Comparison of ENCODE assay signal across 9 mouse cellular contexts in the genomic region with DNA sequence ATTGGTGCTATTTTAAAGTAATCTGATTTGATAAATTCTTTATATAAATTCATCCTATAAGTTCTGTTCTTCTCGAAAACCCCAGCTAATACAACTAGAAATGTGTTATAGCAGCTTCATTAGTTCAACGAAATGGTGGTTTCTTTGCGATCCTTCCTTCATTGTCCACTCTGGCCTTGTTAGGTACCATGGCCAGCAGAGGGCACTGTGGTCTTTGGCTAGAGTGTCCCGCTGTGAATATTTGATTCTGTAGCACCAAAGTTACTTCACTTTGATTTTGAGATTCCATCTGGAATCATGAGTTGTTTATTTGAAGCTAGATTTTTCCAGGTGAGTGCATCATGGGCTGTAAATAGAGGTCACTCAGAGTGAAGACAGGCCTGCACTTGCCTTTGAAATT.
A peak's percentile ranks its signal among the peaks of the same experiment; 100 is the strongest.
DNase-seq lines count a peak whose midpoint lies in the region; ATAC-seq and TF ChIP-seq lines count a peak whose summit lies in the region.
"Had no signal": no experiment of that assay in that cellular context is flagged by ENCODE, and none has a peak within 500 bp of the region (broad histone marks: within the 10 kb centered on the region; RNA-seq: fewer than 3 reads in every experiment).

No protein-coding gene starts in this region.

- H3K27ac ChIP-seq in cerebellum, adult 2 months (ENCODE audit: insufficient read depth, low read length) = no peak overlapping the region
- H3K27ac ChIP-seq in embryonic facial prominence, embryonic 10.5 days (replicated peaks) = no peak overlapping the region
- no peak overlapping the region for H3K27ac ChIP-seq in kidney, postnatal 0 days
- H3K27ac ChIP-seq in stomach, postnatal 0 days (replicated peaks) = no peak overlapping the region
- H3K27ac ChIP-seq: hindbrain, embryonic 15.5 days had no signal

- no peak overlapping the region for H3K4me2 ChIP-seq in kidney, postnatal 0 days (ENCODE audit: low read length)
- no peak overlapping the region for H3K4me2 ChIP-seq in stomach, postnatal 0 days (replicated peaks; ENCODE audit: low read depth)
- H3K4me2 ChIP-seq: hindbrain, embryonic 15.5 days had no signal

- no peaks in the 10 kb centered on the region for H3K27me3 ChIP-seq in cerebellum, adult 2 months (ENCODE audit: control insufficient read depth, insufficient read depth, low read length)
- H3K27me3 ChIP-seq in embryonic facial prominence, embryonic 10.5 days (replicated peaks; ENCODE audit: low read depth, poor library complexity, severe bottlenecking) = no peaks in the 10 kb centered on the region
- H3K27me3 ChIP-seq in kidney, postnatal 0 days (ENCODE audit: insufficient read depth, low read length) = no peaks in the 10 kb centered on the region
- H3K27me3 ChIP-seq in stomach, postnatal 0 days (ENCODE audit: control insufficient read depth, insufficient read depth, low read length) = no peaks in the 10 kb centered on the region
- H3K27me3 ChIP-seq: hindbrain, embryonic 15.5 days had no signal

- TF ChIP-seq POLR2A in cerebellum, adult 2 months (IDR thresholded peaks at IDR 0.05; ENCODE audit: borderline replicate concordance, insufficient read depth, low read length) = no peak

- H3K9me3 ChIP-seq in embryonic facial prominence, embryonic 10.5 days = no peaks in the 10 kb centered on the region
- no peaks in the 10 kb centered on the region for H3K9me3 ChIP-seq in kidney, postnatal 0 days (replicated peaks; ENCODE audit: low read length)
- no peaks in the 10 kb centered on the region for H3K9me3 ChIP-seq in stomach, postnatal 0 days (ENCODE audit: control insufficient read depth, low read length)
- H3K9me3 ChIP-seq: hindbrain, embryonic 15.5 days had no signal

- no peaks in the 10 kb centered on the region for H3K4me1 ChIP-seq in cerebellum, adult 2 months (ENCODE audit: control insufficient read depth, insufficient read depth, low read length)
- no peaks in the 10 kb centered on the region; the same call in 1 of the 2 replicates for H3K4me1 ChIP-seq in embryonic facial prominence, embryonic 10.5 days
- H3K4me1 ChIP-seq in kidney, postnatal 0 days (replicated peaks; ENCODE audit: insufficient read depth, low read length) = no peaks in the 10 kb centered on the region
- H3K4me1 ChIP-seq in stomach, postnatal 0 days (replicated peaks; ENCODE audit: control insufficient read depth, insufficient read depth) = no peaks in the 10 kb centered on the region
- H3K4me1 ChIP-seq: hindbrain, embryonic 15.5 days had no signal

- WGBS in cerebellum, adult 2 months = 54% methylated on average over 4 of the region's 4 CpGs
- 46% methylated on average over 4 of the region's 4 CpGs for WGBS in embryonic facial prominence, embryonic 10.5 days
- WGBS in kidney, postnatal 0 days = 28% methylated on average over 4 of the region's 4 CpGs
- WGBS in stomach, postnatal 0 days = 33% methylated on average over 4 of the region's 4 CpGs

- ATAC-seq in kidney, postnatal 0 days (replicated peaks; ENCODE audit: low FRiP score, low read depth) = no peak
- ATAC-seq in stomach, postnatal 0 days (ENCODE audit: low FRiP score, low TSS enrichment) = no peak

- H3K36me3 ChIP-seq in embryonic facial prominence, embryonic 10.5 days (replicated peaks) = no peaks in the 10 kb centered on the region
- no peaks in the 10 kb centered on the region for H3K36me3 ChIP-seq in kidney, postnatal 0 days (ENCODE audit: insufficient read depth, low read length)
- no peaks in the 10 kb centered on the region for H3K36me3 ChIP-seq in stomach, postnatal 0 days (ENCODE audit: control insufficient read depth, insufficient read depth, low read length)
- H3K36me3 ChIP-seq: hindbrain, embryonic 15.5 days had no signal

- no peak overlapping the region for H3K9ac ChIP-seq in kidney, postnatal 0 days (ENCODE audit: low read depth, low read length)
- H3K9ac ChIP-seq in stomach, postnatal 0 days (ENCODE audit: low read length) = no peak overlapping the region
- H3K9ac ChIP-seq: hindbrain, embryonic 15.5 days had no signal

- TF ChIP-seq EP300 in stomach, postnatal 0 days (optimal IDR thresholded peaks at IDR 0.05) = no peak

- no peak overlapping the region for H3K4me3 ChIP-seq in cerebellum, adult 2 months (replicated peaks; ENCODE audit: insufficient read depth, low read depth, low read length)
- H3K4me3 ChIP-seq in embryonic facial prominence, embryonic 10.5 days = no peak overlapping the region
- no peak overlapping the region for H3K4me3 ChIP-seq in kidney, postnatal 0 days (replicated peaks; ENCODE audit: low read depth, low read length)
- no peak overlapping the region for H3K4me3 ChIP-seq in stomach, postnatal 0 days (ENCODE audit: low read depth, low read length)
- H3K4me3 ChIP-seq: hindbrain, embryonic 15.5 days had no signal

- peak; percentile 53; the same call in 1 of the 2 replicates for TF ChIP-seq CTCF in cerebellum, adult 2 months (IDR thresholded peaks at IDR 0.05; ENCODE audit: borderline replicate concordance, insufficient read depth, low read depth, low read length)
- TF ChIP-seq CTCF in kidney, postnatal 0 days (IDR thresholded peaks at IDR 0.05; ENCODE audit: low read depth) = peak; percentile 89
- TF ChIP-seq CTCF in stomach, postnatal 0 days (IDR thresholded peaks at IDR 0.05; ENCODE audit: low read depth) = peak; percentile 91

- no peak for DNase-seq in cerebellum, adult 2 months
- no peak for DNase-seq in cerebellum, adult 8-10 months
- peak; percentile 34 for DNase-seq in ovary, postnatal 10 days (ENCODE audit: low spot score)
- DNase-seq in ovary, adult 18-20 months (ENCODE audit: low spot score) = no peak
- peak; percentile 77 for DNase-seq in embryonic facial prominence, embryonic 10.5 days (ENCODE audit: low spot score)
- peak; percentile 90 for DNase-seq in kidney, postnatal 0 days (ENCODE audit: low spot score)
- peak; percentile 79 for DNase-seq in lung, postnatal 10 days
- DNase-seq in stomach, postnatal 0 days (ENCODE audit: low spot score) = peak; percentile 78

Comparison
In these comparisons a context has a peak if more than half of its experiments do, and no peak if none do; other contexts are left out.
1. DNase-seq: peak in ovary, postnatal 10 days (single experiment), embryonic facial prominence, embryonic 10.5 days (single experiment), kidney, postnatal 0 days (single experiment), lung, postnatal 10 days (single experiment) and stomach, postnatal 0 days (single experiment); none in cerebellum, adult 2 months (0 of 2), cerebellum, adult 8-10 months (single experiment) and ovary, adult 18-20 months (single experiment).
2. Peak in every context shown above with its lines, with median percentiles within 50 percentile points of each other: CTCF ChIP-seq.